Mouse (Mus musculus) 3T3-L1 (cell line): ENCODE data around the gene Fam240b.

Source experiments
- DNase-seq: peaks from one replicate; pipeline ENCODE4 v3.0.0-alpha.2; 2015; ENCODE audit warnings: low read depth, low spot score

Gene Fam240b

GRCm38 (mm10) chr13:64440592-64440991 is 57.0 kb downstream of the Fam240b start:
- no peak for DNase-seq

GRCm38 (mm10) chr13:64439471-64439870 is 58.1 kb downstream of the Fam240b start:
- peak; percentile 62 for DNase-seq

GRCm38 (mm10) chr13:64438863-64439452 is 58.6 kb downstream of the Fam240b start:
- DNase-seq: peak; percentile 83

GRCm38 (mm10) chr13:64437801-64438200 is 59.8 kb downstream of the Fam240b start:
- DNase-seq: no peak

- peak; percentile 99 for DNase-seq
Observed at GRCm38 (mm10) chr13:64432017-64432995, 65.3 kb downstream of the Fam240b start, which contains the start of gene Cdk20. Cdk20 (plus strand) TSS chr13:64432314.
